Mouse (Mus musculus) layer of hippocampus, adult 6 months (tissue): Measurements from ENCODE around the gene Nol4l. TPM values are rescaled to one million over a fixed set of nuclear protein-coding genes. Genes with fewer than 3 reads are reported as not detected.

Experiments
- long read RNA-seq, 2 experiments: library from polyadenylated mRNA; unstranded; transcript quantifications; one replicate each; pipeline ENCODE4 v2.0.0; 2019 to 2020
- polyA plus RNA-seq: library from polyadenylated mRNA; unstranded; fragments of <200 nt; fragmentation: Nextera tagmentation; gene quantifications from 2 replicates; pipeline ENCODE4 v1.2.3, GENCODE M21; 2021

Gene Nol4l
- polyA plus RNA-seq = 11.7 and 14.4 TPM in 2 replicates
- long read RNA-seq, experiment 1, full-length matches to known transcripts = 1 of 7 reads
- long read RNA-seq, experiment 1, partial matches to known transcripts = 0 of 7 reads
- long read RNA-seq, experiment 1, other reads (novel, unspliced or antisense) = 6 of 7 reads
- long read RNA-seq, experiment 2, full-length matches to known transcripts = 2 of 47 reads
- long read RNA-seq, experiment 2, partial matches to known transcripts = 4 of 47 reads
- long read RNA-seq, experiment 2, other reads (novel, unspliced or antisense) = 41 of 47 reads

DNA sequence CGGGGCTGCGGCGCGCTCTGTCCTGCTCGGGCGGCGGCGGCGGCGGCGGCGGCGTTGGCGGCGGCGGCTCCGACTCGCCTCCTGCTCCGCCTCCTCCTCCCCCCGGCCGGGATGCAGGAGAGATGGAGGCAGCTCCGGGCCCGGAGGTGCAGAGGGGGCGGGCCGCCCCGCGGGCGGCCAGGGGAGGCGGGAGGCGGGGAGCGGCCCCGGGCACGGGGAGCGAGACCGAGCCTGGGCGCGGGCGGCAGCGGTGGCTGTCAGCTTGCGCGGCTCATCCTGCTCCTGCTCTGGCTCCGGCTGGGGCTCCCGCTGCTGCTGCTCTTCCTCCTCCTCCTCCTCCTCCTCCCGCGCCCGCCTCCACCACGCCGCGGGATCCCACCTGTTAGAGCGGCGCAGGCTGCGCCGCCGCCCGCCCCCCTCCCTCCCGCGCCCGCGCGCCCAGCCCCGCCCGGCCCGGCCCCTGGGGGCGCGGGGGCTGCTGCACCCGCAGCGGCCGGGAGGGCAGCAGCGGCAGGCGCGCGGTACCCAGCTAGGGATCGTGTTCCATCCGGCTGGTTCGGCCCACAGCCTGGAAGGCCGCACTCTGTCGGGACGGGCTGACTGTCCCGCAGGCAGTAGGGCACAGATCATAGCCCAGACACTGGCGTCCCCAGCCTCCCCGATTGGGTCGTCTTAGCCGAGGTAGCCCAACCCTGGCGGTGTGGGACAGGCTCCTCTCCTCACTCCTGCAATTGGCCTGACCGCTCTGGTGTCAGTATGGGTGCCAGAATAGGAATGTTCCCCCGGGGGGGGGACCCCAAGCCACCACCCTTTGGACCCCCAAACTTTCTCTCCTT lies at the start of gene Nol4l:
TSS of gene Nol4l (minus strand) at position 41 of the 836 bp plus-strand sequence.

GRCm38 (mm10) chr2:153492573-153493392 lies 37.0 kb downstream of the Nol4l start, which contains the start of gene 4930404H24Rik:
Gene 4930404H24Rik (plus strand): TSS chr2:153492790.

Other genes starting within 250 kb of the Nol4l start
- 4.8 and 5.7 TPM in 2 replicates for gene Kif3b, start 238.6 kb downstream of the Nol4l start, polyA plus RNA-seq
- gene Asxl1, start 184.1 kb downstream of the Nol4l start, polyA plus RNA-seq = 2.6 and 3.3 TPM in 2 replicates
- not detected in 2 replicates for gene 4930404H24Rik, start 37.2 kb downstream of the Nol4l start, polyA plus RNA-seq
- 28.8 and 32.3 TPM in 2 replicates for gene Commd7, start 102.8 kb upstream of the Nol4l start, polyA plus RNA-seq
- gene Dnmt3b, start 119.5 kb upstream of the Nol4l start, polyA plus RNA-seq = 0.15 and 0.25 TPM in 2 replicates
- gene Dnmt3c, start 166.7 kb upstream of the Nol4l start, polyA plus RNA-seq = not detected in 2 replicates
- 102 and 104 TPM in 2 replicates for gene Mapre1, start 211.3 kb upstream of the Nol4l start, polyA plus RNA-seq
- gene Efcab8, start 250.0 kb upstream of the Nol4l start, polyA plus RNA-seq = not detected in 2 replicates